Mouse (Mus musculus): Measurements from ENCODE around the gene Dbx2. TPM values are rescaled to one million over a fixed set of nuclear protein-coding genes. Genes with fewer than 3 reads are reported as not detected.

Gene Dbx2
- polyA plus RNA-seq (2015; fragmentation: Nextera tagmentation; extraction: Ambion mirVana) = not detected in 2 replicates

- Histone ChIP-seq H3K9me3 (replicated peaks) (no peaks in the 10 kb centered on the region), H3K4me2 (no peak within 1 kb of the TSS), H3K9ac (no peak within 1 kb of the TSS), H3K4me1 (replicated peaks) (peaks cover 4% of the 10 kb centered on the region; the same call in 1 of the 2 replicates), H3K36me3 (no peaks in the 10 kb centered on the region), H3K4me3 (replicated peaks) (no peak within 1 kb of the TSS), H3K27ac (no peak within 1 kb of the TSS), H3K27me3 (peaks cover 46% of the 10 kb centered on the region)
- DNase-seq (no peak), ATAC-seq (ENCODE audit: low read depth) (no peak)
- WGBS (ENCODE audit: insufficient replicate concordance) = 57% methylated on average over 5 of the region's 5 CpGs
Observed at GRCm38 (mm10) chr15:95655860-95656259, at the start of gene Dbx2. TSS of gene Dbx2 (minus strand) at chr15:95655960.

- ATAC-seq (ENCODE audit: low read depth) = no peak
- H3K27ac ChIP-seq = no peak overlapping the region
- WGBS (ENCODE audit: insufficient replicate concordance) = 79% methylated on average over 9 of the region's 9 CpGs
Observed at GRCm38 (mm10) chr15:95702206-95702605, 46.4 kb upstream of the Dbx2 start.

GRCm38 (mm10) chr15:95701573-95701972 lies 45.8 kb upstream of the Dbx2 start:
- no peak overlapping the region for H3K9ac ChIP-seq
- no peaks in the 10 kb centered on the region for H3K9me3 ChIP-seq (replicated peaks)
- DNase-seq = no peak
- H3K36me3 ChIP-seq = no peaks in the 10 kb centered on the region
- no peak overlapping the region for H3K4me3 ChIP-seq (replicated peaks)
- H3K4me2 ChIP-seq = no peak overlapping the region
- no peaks in the 10 kb centered on the region for H3K27me3 ChIP-seq
- no peak overlapping the region for H3K27ac ChIP-seq
- H3K4me1 ChIP-seq (replicated peaks) = no peaks in the 10 kb centered on the region
- WGBS (ENCODE audit: insufficient replicate concordance) = 62% methylated on average over 4 of the region's 4 CpGs
- ATAC-seq (ENCODE audit: low read depth) = no peak

More at GRCm38 (mm10) chr15:95702206-95702605, 46.4 kb upstream of the Dbx2 start:
- Histone ChIP-seq H3K4me2 (no peak overlapping the region), H3K36me3 (no peaks in the 10 kb centered on the region), H3K27me3 (no peaks in the 10 kb centered on the region), H3K9ac (no peak overlapping the region), H3K9me3 (replicated peaks) (no peaks in the 10 kb centered on the region), H3K4me1 (replicated peaks) (no peaks in the 10 kb centered on the region), H3K4me3 (replicated peaks) (no peak overlapping the region)
- DNase-seq = no peak

- Histone ChIP-seq H3K9me3 (replicated peaks) (no peaks in the 10 kb centered on the region), H3K9ac (no peak overlapping the region), H3K4me2 (no peak overlapping the region), H3K27ac (no peak overlapping the region), H3K27me3 (no peaks in the 10 kb centered on the region), H3K36me3 (no peaks in the 10 kb centered on the region), H3K4me1 (replicated peaks) (no peaks in the 10 kb centered on the region), H3K4me3 (replicated peaks) (no peak overlapping the region)
- DNase-seq = no peak
- WGBS (ENCODE audit: insufficient replicate concordance) = 74% methylated on average over 12 of the region's 12 CpGs
- ATAC-seq (ENCODE audit: low read depth) = no peak
Observed at GRCm38 (mm10) chr15:95699371-95699770, 43.6 kb upstream of the Dbx2 start.

GRCm38 (mm10) chr15:95693759-95694158 lies 38.0 kb upstream of the Dbx2 start:
- no peak overlapping the region for H3K9ac ChIP-seq
- H3K36me3 ChIP-seq = no peaks in the 10 kb centered on the region
- no peak overlapping the region for H3K4me2 ChIP-seq
- H3K27ac ChIP-seq = no peak overlapping the region
- DNase-seq = no peak
- WGBS (ENCODE audit: insufficient replicate concordance) = 59% methylated on average over 3 of the region's 3 CpGs
- no peak overlapping the region for H3K4me3 ChIP-seq (replicated peaks)
- H3K27me3 ChIP-seq = no peaks in the 10 kb centered on the region
- no peak for ATAC-seq (ENCODE audit: low read depth)
- H3K4me1 ChIP-seq (replicated peaks) = no peaks in the 10 kb centered on the region
- no peaks in the 10 kb centered on the region for H3K9me3 ChIP-seq (replicated peaks)

- no peaks in the 10 kb centered on the region for H3K4me1 ChIP-seq (replicated peaks)
- 59% methylated on average over 8 of the region's 8 CpGs for WGBS (ENCODE audit: insufficient replicate concordance)
- no peaks in the 10 kb centered on the region for H3K27me3 ChIP-seq
- no peak for ATAC-seq (ENCODE audit: low read depth)
- H3K9ac ChIP-seq = no peak overlapping the region
- no peak overlapping the region for H3K4me2 ChIP-seq
- no peaks in the 10 kb centered on the region for H3K36me3 ChIP-seq
- no peaks in the 10 kb centered on the region for H3K9me3 ChIP-seq (replicated peaks)
- H3K4me3 ChIP-seq (replicated peaks) = no peak overlapping the region
- no peak overlapping the region for H3K27ac ChIP-seq
- DNase-seq = no peak
Observed at GRCm38 (mm10) chr15:95691594-95691993, 35.8 kb upstream of the Dbx2 start.

GRCm38 (mm10) chr15:95691129-95691528 lies 35.4 kb upstream of the Dbx2 start:
- DNase-seq (no peak), ATAC-seq (ENCODE audit: low read depth) (no peak)
- Histone ChIP-seq H3K4me1 (replicated peaks) (no peaks in the 10 kb centered on the region), H3K27ac (no peak overlapping the region), H3K9ac (no peak overlapping the region), H3K27me3 (no peaks in the 10 kb centered on the region), H3K9me3 (replicated peaks) (no peaks in the 10 kb centered on the region), H3K36me3 (no peaks in the 10 kb centered on the region), H3K4me2 (no peak overlapping the region), H3K4me3 (replicated peaks) (no peak overlapping the region)
- WGBS (ENCODE audit: insufficient replicate concordance) = 57% methylated on average over 5 of the region's 5 CpGs

GRCm38 (mm10) chr15:95682620-95683019 lies 26.9 kb upstream of the Dbx2 start:
- H3K9me3 ChIP-seq (replicated peaks) = 0 out of 2 replicates have a peak, but pooled peaks cover 3% of the 10 kb centered on the region

GRCm38 (mm10) chr15:95675645-95676044 lies 19.9 kb upstream of the Dbx2 start:
- no peaks in the 10 kb centered on the region for H3K27me3 ChIP-seq
- WGBS (ENCODE audit: insufficient replicate concordance) = 33% methylated on average over 4 of the region's 4 CpGs
- H3K4me3 ChIP-seq (replicated peaks) = no peak overlapping the region
- no peak overlapping the region for H3K27ac ChIP-seq
- no peak for DNase-seq
- H3K9me3 ChIP-seq (replicated peaks) = no peaks in the 10 kb centered on the region
- no peak overlapping the region for H3K9ac ChIP-seq
- no peak overlapping the region for H3K4me2 ChIP-seq
- H3K4me1 ChIP-seq (replicated peaks) = no peaks in the 10 kb centered on the region
- no peaks in the 10 kb centered on the region for H3K36me3 ChIP-seq
- peak; percentile 58 for ATAC-seq (ENCODE audit: low read depth)

More at GRCm38 (mm10) chr15:95682620-95683019, 26.9 kb upstream of the Dbx2 start:
- DNase-seq = no peak
- WGBS (ENCODE audit: insufficient replicate concordance) = 62% methylated on average over 4 of the region's 4 CpGs
- Histone ChIP-seq H3K4me2 (no peak overlapping the region), H3K27ac (no peak overlapping the region), H3K4me3 (replicated peaks) (no peak overlapping the region), H3K27me3 (no peaks in the 10 kb centered on the region), H3K9ac (no peak overlapping the region), H3K4me1 (replicated peaks) (no peaks in the 10 kb centered on the region), H3K36me3 (no peaks in the 10 kb centered on the region)
- ATAC-seq (ENCODE audit: low read depth) = no peak

- Histone ChIP-seq H3K4me2 (no peak overlapping the region), H3K27ac (no peak overlapping the region), H3K4me1 (replicated peaks) (no peaks in the 10 kb centered on the region), H3K4me3 (replicated peaks) (no peak overlapping the region), H3K36me3 (no peaks in the 10 kb centered on the region), H3K9me3 (replicated peaks) (no peaks in the 10 kb centered on the region), H3K27me3 (no peaks in the 10 kb centered on the region), H3K9ac (no peak overlapping the region)
- DNase-seq (no peak), ATAC-seq (ENCODE audit: low read depth) (no peak)
- 59% methylated on average over 2 of the region's 2 CpGs for WGBS (ENCODE audit: insufficient replicate concordance)
Observed at GRCm38 (mm10) chr15:95675176-95675575, 19.4 kb upstream of the Dbx2 start.

GRCm38 (mm10) chr15:95667209-95667608 lies 11.4 kb upstream of the Dbx2 start:
- 31% methylated on average over 8 of the region's 8 CpGs for WGBS (ENCODE audit: insufficient replicate concordance)
- H3K4me2 ChIP-seq = no peak overlapping the region
- no peak overlapping the region for H3K4me3 ChIP-seq (replicated peaks)
- H3K4me1 ChIP-seq (replicated peaks) = no peaks in the 10 kb centered on the region
- H3K27me3 ChIP-seq = no peaks in the 10 kb centered on the region
- H3K27ac ChIP-seq = no peak overlapping the region
- DNase-seq (no peak), ATAC-seq (ENCODE audit: low read depth) (no peak)
- H3K9ac ChIP-seq = no peak overlapping the region
- no peaks in the 10 kb centered on the region for H3K36me3 ChIP-seq
- H3K9me3 ChIP-seq (replicated peaks) = no peaks in the 10 kb centered on the region

- Histone ChIP-seq H3K4me2 (no peak overlapping the region), H3K9me3 (replicated peaks) (no peaks in the 10 kb centered on the region), H3K27ac (no peak overlapping the region), H3K36me3 (no peaks in the 10 kb centered on the region), H3K4me1 (replicated peaks) (peaks cover 5% of the 10 kb centered on the region; the same call in 1 of the 2 replicates), H3K9ac (no peak overlapping the region), H3K4me3 (replicated peaks) (no peak overlapping the region), H3K27me3 (no peaks in the 10 kb centered on the region)
- no peak for DNase-seq
- WGBS (ENCODE audit: insufficient replicate concordance) = 75% methylated on average over 4 of the region's 4 CpGs
- ATAC-seq (ENCODE audit: low read depth) = no peak
Observed at GRCm38 (mm10) chr15:95665002-95665401, 9.2 kb upstream of the Dbx2 start.
